Mouse (Mus musculus): ENCODE measurements around the gene Pxn.

Gene Pxn

GRCm38 (mm10) chr5:115548501-115549285 is 42.2 kb downstream of the Pxn start:
- in situ Hi-C loops (cut with MboI, MseI), result no loop called here

DNA sequence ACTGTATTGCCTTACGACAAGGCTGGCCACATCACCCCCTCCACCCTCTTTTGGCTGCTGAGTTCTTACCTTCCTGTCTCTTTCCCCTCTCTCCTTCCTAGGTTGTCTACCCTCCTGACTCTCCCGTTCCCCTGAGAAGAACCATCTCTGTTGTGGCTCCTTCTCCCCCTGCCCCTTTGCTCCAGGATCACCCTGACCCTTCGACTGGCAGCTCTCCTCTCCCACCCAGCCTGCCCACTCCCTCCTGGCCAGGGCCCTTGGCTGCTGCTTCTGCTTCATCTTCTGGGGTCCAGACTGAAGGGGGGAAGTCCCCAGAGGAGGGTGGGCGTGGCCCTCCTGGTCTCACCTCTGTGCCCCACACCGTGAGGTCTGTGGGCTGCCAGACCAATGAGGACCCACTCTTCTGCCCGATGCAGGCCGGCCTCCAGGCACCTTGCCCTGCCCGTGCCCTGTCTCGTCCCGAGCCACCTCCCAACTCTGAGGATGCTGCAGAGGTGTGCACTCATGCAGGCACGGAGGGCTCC is 44.1 kb downstream of the Pxn start:
- in situ Hi-C loops (cut with MboI, MseI), result no loop called here

- in situ Hi-C loops (cut with MboI, MseI), result no loop called here
Measured at GRCm38 (mm10) chr5:115551386-115551785, 44.9 kb downstream of the Pxn start.

DNA sequence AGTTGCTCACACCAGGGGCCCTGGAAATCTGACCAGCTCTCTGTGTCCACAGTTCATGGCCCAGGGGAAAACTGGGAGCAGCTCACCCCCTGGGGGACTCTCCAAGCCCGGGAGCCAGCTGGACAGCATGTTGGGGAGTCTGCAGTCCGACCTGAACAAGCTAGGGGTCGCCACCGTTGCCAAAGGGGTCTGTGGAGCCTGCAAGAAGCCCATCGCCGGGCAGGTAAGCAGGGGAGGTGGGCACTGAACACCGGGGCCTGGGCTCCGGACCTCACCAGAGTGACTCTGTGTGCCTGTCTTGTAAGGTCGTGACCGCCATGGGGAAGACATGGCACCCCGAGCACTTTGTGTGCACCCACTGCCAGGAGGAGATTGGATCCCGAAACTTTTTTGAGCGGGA is 45.3 kb downstream of the Pxn start:
- in situ Hi-C loops (cut with MboI, MseI), result no loop called here

DNA sequence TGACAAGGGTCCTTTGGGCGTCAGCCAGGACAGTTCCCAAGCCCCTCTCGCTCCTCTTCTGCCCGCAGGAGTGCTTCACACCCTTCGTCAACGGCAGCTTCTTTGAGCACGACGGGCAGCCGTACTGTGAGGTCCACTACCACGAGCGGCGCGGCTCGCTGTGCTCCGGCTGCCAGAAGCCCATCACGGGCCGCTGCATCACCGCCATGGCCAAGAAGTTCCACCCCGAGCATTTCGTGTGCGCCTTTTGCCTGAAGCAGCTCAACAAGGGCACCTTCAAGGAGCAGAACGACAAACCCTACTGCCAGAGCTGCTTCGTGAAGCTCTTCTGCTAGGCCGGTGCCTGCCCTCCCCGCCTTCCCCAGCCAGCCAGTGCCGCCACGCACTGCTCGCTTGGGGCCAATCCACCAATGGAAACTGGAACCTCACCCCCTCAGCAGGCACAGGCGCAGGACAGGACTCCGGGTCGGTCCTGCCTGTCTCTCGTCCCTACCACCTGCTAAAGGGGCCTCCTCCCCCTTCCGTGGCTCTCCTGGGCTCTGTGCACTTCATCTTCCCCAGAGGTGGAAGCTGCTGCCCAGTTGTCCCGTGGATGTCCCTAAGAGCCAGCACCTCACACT is 47.4 kb downstream of the Pxn start:
- in situ Hi-C loops (cut with MboI, MseI), result no loop called here

- in situ Hi-C loops (cut with MboI, MseI), result no loop called here
Measured at GRCm38 (mm10) chr5:115554536-115555291, 48.2 kb downstream of the Pxn start.

GRCm38 (mm10) chr5:115556217-115556616 is 49.7 kb downstream of the Pxn start:
- in situ Hi-C loops (cut with MboI, MseI), result no loop called here

GRCm38 (mm10) chr5:115558182-115558794 is 51.8 kb downstream of the Pxn start:
- in situ Hi-C loops (cut with MboI, MseI), result no loop called here

- in situ Hi-C loops (cut with MboI, MseI), result no loop called here
Measured at GRCm38 (mm10) chr5:115559237-115560101, 53.0 kb downstream of the Pxn start, which contains the start of gene Rplp0. Rplp0 (plus strand) TSS chr5:115559467.

DNA sequence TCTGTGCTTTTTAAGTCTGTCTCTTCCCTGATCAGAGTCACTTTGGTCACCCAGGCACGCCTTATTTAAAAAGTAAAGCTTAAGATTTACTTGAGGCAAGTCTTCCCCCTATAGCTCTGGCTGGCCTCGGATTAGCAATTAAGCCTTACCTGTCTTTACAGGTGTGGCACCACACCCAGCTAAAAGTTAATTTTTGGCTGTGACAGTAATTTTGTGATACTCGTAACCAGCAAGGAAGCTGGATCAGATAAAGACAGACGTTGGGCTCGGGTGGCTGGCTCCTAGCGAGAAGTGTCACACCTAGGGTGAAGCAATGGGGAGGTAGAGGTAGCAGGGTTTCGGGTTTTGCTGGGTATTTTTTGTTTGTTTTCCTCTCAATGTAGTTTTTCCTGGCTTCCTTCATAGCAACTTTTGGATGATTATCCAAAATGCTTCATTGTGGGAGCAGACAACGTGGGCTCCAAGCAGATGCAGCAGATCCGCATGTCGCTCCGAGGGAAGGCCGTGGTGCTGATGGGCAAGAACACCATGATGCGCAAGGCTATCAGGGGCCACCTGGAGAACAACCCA is 53.9 kb downstream of the Pxn start:
- in situ Hi-C loops (cut with MboI, MseI), result no loop called here

DNA sequence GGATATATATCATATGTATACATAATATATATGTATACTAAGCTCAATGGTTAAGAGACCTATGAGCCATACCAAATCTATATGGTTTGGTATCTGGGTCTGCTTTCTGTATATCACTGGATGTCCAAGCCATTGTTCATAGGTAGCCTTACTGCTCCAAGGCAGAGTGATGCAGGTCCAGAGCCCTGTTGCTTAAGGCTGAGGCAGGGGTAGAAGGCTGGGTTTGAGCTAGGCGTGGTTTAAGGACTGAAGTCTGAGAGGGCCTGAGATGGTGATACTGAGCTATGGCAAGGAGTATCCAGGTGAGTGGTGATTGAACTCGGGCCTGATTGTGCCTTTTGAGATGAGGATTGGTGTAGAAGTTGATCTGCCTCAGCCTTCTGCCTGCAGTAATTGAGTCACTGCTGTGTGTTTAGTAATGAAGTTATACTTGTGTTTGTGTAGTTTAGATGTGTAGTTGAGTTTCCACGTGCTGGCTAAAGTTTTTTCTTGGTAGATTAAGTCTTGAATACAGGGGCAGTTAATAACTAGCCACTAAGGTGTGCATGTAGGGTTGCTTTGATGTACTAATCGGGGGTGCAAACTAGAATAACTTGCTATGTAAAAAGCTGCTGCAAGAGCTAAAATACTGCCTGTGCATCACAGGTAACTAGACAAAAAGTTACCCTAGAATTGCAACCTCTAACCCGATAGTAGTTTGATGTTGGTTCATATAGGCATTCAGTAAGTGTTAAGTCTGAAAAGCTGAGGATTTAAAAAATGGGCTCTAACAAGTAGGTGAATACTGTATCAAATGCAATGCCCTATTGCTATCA is 57.5 kb downstream of the Pxn start:
- in situ Hi-C loops (cut with MboI, MseI), result no loop called here

- in situ Hi-C loops (cut with MboI, MseI), result no loop called here
Measured at GRCm38 (mm10) chr5:115564737-115565393, 58.4 kb downstream of the Pxn start, which contains the start of gene Gcn1l1. Gcn1l1 (plus strand) TSS chr5:115565254.

DNA sequence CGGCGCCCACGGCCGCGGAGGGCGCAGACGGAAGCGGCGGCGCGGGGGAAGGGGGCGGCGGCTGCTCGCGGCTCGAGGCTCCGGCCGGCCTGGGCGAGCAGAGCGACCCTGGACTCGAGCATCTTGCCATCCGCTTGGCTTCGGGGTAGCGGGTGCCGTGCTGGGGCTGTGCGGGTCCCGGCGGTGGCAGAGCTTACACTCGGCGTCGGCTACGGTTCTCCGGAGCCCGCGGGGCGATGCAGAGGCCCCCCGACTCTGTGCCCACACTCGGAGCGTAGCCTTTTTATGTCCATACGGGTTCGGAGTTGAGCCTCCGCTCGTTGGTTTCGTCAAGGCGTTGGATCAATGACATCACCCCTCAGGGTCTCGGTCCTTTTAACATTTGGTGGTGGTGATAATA is 58.9 kb downstream of the Pxn start:
- in situ Hi-C loops (cut with MboI, MseI), result no loop called here

DNA sequence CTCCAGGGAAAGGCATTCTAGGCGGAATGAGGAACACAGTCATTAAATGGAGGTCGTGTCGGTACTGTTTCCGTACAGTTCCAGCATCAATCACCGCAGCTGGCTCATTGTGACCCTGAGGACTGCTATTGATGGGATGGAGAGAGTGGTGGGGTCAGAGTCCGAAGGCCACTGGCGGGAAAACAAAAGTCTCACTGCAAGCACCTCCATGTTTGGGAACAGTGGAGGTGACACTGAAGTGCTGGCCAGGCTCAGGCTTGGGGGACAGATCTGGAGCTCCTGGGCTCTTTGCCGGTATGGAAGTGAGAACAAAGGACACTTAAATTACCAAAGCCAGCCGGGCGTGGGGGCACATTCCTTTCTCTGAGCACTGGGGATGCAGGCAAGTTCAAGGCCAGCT is 62.2 kb downstream of the Pxn start:
- in situ Hi-C loops (cut with MboI, MseI), result no loop called here

GRCm38 (mm10) chr5:115569308-115569707 is 62.8 kb downstream of the Pxn start:
- in situ Hi-C loops (cut with MboI, MseI), result no loop called here

- in situ Hi-C loops (cut with MboI, MseI), result no loop called here
Measured at GRCm38 (mm10) chr5:115569721-115570120, 63.2 kb downstream of the Pxn start.

- in situ Hi-C loops (cut with MboI, MseI), result no loop called here
Measured at GRCm38 (mm10) chr5:115571086-115571485, 64.6 kb downstream of the Pxn start.

DNA sequence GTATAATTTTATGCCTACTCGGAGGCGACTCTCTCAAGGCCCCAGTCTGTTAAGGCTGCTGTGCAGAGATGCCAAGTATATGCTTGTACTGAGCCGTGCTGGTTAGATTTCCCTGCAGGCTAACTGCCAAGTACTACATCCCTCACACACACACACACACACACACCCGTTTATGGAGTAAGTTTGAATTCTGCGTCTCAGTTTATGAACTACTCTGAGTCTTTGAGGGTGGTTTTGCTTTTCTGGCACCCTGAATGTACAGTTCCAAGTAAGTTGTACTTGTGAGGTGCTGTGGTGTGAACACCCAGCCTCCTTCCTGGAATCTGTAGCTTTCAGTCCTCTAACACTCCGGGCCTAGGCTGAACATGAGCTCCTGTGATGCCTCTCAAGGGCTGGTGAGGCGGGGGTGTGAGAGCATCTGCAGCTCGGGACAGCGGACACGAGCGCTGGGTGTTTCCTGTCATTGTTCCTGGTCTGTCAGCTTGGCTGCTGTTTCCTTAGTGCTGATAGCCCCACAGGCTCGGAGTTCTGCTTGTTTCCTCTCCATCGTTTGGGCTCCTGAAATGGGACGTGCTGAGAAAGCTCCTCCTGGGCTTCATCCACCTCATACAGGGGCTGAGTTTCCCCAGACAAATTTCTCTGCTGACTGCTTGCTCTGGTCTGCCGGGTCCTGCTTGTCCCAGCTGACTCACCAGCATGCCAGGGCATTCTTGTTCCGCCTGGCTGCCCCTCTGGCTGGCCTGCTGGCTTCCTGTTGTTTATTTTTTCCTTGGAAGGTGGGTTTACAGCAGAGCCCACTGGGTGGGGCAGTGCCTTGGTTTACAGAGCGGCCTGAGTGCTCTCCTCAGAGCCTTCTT is 66.4 kb downstream of the Pxn start:
- in situ Hi-C loops (cut with MboI, MseI), result no loop called here

Data from T-helper 17 cell (primary cell).